Mouse (Mus musculus) kidney, adult 2 months (tissue): ENCODE data around the gene Efna2.

ENCODE experiments used
- CTCF ChIP-seq: fragments of 200-500 bp; conservative IDR thresholded peaks from 2 replicates; pipeline ENCODE4 v1.5.1; 2011; ENCODE audit warnings: low read depth, mild to moderate bottlenecking, control low read depth, low read length, moderate library complexity, mixed read lengths; ENCODE audit not compliant: insufficient read depth, insufficient read length
- POLR2A ChIP-seq: fragments of 200-500 bp; IDR thresholded peaks from one replicate; pipeline ENCODE4 v1.6.1; 2011; ENCODE audit warnings: low read depth, low read length, control low read depth

DNA sequence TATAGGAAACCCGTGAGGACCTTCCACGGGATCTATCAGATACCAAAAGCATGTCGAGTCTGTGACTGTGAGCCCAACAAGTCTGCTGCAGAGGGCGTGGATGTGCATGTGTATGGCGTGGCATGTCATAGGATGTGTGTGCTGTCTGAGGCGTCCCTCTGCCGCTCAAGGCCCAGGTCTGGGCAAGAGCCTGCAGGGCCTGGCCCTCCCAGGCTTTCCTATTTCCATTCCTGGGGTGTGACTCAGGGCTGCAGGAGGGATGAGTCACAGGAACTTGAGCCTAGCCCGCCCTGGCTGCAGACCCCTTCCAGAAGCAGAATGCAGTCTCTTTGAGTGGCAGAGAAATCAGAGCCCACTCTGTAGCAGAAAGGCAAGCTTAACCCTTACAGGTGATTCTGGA lies 15.6 kb upstream of the Efna2 start:
- TF ChIP-seq CTCF (no peak), POLR2A (no peak)
